Mouse (Mus musculus) heart, adult 9 months (tissue): ENCODE data around the gene Gm21095.
"Not testable (repeated sequence)": the region's sequence is repeated elsewhere in the genome, so short reads cannot be mapped to it uniquely, and the experiment has no call there.

Source experiments
- DNase-seq, 2 experiments: peaks; one replicate each; pipeline ENCODE4 v3.0.0; 2022; ENCODE audit warnings: low spot score in 2 of 2

The Gm21095 gene

DNA sequence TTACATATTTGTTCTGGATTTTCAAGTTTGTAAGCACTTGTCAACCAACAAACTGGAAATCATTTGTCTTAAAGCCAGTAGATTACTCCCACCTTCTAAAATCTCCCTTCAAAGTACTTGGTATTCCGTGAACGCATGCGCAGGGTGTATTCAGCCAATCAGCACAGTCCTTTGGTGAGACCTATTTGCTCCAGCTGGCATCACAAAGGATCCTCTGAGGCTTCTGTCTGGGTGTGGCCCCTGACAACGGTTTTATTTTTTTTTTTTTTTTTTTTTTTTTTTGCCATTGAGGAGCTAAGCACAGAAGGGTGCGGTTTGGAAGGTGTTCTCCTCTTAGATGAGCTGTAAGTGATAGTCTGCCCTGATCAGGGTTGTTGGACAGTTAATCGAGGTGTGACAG is at the start of gene Gm21095:
Gm21095 (plus strand) TSS at position 301 of the 400 bp plus-strand sequence.
- not testable (repeated sequence) for DNase-seq
